Mouse (Mus musculus) olfactory bulb, adult 2 months (tissue): ENCODE results near the gene Apbb2.

Experiments
- CTCF ChIP-seq: fragments of 200-500 bp; IDR thresholded peaks from 2 replicates; pipeline ENCODE4 v1.5.1; 2012; ENCODE audit warnings: low read depth, mild to moderate bottlenecking, low read length, moderate library complexity; ENCODE audit not compliant: insufficient read depth
- POLR2A ChIP-seq: fragments of 200-500 bp; IDR thresholded peaks from 2 replicates; pipeline ENCODE4 v1.6.1; 2012; ENCODE audit warnings: mild to moderate bottlenecking, low read depth, low read length, moderate library complexity; ENCODE audit not compliant: insufficient read depth

- no peak for TF ChIP-seq CTCF
- TF ChIP-seq POLR2A, result no peak
These were observed 258.7 kb downstream of the Apbb2 start for GRCm38 (mm10) chr5:66359742-66360423.
